Mouse (Mus musculus) liver, postnatal 0 days (tissue): ENCODE measurements at regions not wholly inside any gene's neighbourhood (a gene's known extent, or its start where the extent isn't known, plus 50 kb on each side); places are given as distances from the start of the nearest gene placed in this dataset.

Experiments
- CTCF ChIP-seq: sonication (generic); IDR thresholded peaks from 2 replicates; pipeline ENCODE4 v1.5.1; 2016; ENCODE audit warnings: antibody characterized with exemption, low read depth
- EP300 ChIP-seq: IDR thresholded peaks from 2 replicates; pipeline ENCODE4 v1.6.1; 2016; ENCODE audit warnings: antibody characterized with exemption, low read depth, mild to moderate bottlenecking

DNA sequence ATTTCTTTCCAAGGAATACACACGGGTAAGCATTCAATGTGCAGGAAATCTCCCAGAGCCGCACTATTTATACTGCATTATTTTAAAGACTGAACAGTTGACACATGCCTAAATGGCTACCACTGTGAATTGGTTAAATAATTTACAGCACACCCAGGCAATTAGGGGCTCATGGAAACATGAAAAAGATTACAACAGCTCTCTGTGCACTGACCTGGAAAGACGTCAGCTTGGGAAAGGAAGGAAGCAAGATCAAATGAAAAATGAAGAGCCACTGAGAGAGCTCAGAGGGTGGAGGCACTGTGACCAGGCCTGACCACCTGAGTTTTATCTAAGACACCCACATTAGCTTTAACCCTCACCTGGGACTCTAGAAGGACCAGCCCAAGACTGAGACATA is 82.7 kb upstream of the Nfe2l3 start:
- TF ChIP-seq CTCF (no peak), EP300 (no peak)
